Mouse (Mus musculus): ENCODE measurements around the gene Cox7b.
"Not testable (repeated sequence)": the region's sequence is repeated elsewhere in the genome, so short reads cannot be mapped to it uniquely, and the experiment has no call there.

The Cox7b gene

DNA sequence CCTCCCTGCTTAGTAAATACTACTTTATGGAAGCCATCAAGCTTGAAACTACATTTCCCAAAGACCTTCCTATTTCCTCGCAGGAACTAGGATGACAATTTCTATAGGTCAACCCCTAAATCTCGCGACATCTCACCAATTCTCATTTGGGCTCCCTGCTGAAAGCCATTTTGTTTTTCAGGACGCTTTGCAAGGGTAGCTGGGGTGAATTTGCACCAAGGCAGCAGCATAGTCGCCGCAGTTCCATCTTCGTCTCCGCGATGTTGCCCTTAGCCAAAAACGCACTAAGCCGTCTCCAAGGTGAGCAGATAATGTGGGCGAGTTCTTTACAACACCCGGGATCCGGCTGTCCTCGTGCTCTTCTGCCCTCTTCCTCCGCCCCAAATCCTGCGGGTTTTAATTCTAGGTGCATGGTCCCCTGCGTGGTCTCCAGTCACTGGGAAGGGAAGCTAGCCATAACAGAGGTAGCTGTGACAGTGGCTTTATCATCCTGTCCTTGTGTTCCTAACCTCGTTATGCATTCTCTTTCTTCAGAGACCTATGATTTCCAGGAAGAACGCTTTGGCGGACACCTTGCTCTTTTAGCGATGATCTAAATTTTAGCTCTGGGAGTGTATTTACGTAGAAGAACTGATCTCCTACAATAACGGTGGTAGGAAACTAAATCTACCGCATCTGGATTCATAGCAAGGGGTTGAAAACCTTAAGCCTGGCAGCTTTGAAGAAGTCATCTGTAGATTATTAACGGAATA is at the start of gene Cox7b:
TSS of gene Cox7b (plus strand) at position 130 of the 752 bp plus-strand sequence.
- peak; percentile 44 to 85 for DNase-seq

GRCm38 (mm10) chrX:106001605-106002004 is 13.9 kb upstream of the Cox7b start:
- DNase-seq: no peak

DNA sequence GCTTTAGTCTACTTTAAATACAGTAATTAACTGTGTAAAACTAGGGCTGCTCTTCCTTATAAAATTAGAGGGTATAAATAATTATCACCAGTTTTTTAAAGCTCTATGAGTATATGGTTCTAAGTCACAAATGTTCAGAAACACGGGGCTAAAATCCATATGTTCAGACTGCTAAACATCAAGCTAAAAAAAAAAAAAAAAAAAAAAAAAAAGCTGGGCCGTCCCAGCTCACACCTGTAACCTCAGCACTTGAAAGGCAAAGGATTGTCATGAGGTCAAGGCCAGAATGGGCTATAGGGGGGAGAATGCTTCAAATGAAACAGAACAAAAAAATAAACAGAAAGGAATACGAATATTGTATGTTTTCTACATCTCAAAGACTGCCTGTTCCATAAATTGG is 4.7 kb upstream of the Cox7b start:
- DNase-seq: no peak

DNA sequence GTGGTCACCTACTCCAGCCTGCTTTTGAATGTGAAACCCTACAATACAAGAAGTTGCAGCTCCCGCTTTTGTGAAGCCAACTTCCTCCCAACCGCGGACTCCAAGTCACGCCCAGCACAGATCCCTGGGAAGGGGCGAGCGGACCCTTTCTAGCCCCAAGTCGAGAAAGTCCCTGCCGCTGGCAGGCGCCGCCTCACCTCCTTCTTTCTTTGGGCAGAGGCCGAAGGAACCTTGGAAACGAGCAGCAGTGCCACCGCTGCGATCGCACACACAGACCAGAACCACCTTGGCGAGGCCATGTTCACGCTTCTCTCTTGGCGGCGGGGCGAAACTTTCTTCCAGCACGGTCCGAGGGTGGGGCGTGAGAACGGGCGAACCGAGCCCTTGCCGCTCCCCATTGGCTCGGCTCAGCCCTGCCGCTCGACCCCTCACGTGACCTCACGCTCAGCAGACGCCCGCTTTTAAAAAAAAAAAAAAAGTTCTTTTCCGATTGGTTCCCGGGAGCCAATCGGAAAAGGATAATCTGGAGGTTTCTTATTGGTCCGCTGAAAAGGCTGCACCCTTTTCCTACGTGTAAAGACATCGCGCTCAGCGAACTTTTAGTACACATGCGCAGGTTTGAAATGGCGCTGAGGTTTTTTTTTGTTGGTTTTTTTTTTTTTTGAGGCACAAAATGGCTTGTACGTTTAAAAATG is 3.9 kb upstream of the Cox7b start, which contains the start of gene Magt1:
TSS of gene Magt1 (minus strand) at position 442 of the 695 bp plus-strand sequence.
- DNase-seq: peak; percentile 87 to 94

DNA sequence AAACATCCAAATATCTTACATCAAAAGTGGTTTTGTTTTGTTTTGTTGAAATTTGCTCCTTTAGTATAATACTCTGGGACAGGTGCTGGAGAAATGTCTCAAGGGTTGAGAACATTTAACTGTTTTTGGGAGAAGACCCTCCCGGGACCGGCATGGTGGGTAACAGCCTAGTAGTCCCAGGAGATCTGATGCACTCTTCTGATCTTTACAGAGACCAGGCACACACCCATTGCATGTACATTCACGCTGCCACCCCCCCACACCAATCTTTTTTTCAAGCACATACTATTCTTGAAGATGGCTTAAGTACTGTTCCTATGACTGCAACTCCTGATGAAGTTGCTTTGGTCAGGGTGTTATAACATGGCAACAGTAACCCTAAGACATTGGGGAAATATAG is 2.9 kb upstream of the Cox7b start:
- DNase-seq: no peak

- DNase-seq: peak; percentile 20 to 60
Observed at GRCm38 (mm10) chrX:106013217-106013616, 2.3 kb upstream of the Cox7b start.

DNA sequence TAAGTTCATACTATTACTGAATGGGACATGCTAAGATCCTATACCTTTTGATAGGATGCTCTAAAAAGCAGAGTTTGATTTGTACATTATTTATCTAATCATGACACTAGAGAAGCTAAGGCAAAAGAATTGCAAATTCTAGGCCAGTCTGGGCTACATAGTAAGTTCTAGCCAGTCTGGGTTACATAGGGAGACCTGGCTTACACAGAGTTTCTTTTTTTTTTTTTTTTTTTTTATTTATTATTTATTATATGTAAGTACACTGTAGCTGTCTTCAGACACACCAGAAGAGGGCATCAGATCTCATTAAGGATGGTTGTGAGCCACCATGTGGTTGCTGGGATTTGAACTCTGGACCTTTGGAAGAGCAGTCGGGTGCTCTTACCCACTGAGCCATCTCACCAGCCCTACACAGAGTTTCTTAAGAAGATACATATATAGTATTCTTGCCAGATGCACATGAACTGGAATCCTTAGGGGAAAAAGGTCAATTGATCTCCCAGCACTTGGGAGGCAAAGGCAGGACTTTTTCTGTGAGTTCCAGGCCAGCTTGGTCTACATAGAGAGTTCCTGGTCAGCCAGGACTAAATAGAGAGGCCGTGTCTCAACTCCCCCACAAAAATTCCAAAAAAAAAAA is 641 bp upstream of the Cox7b start:
- not testable (repeated sequence) for DNase-seq

GRCm38 (mm10) chrX:106017102-106017501 is 1.6 kb downstream of the Cox7b start:
- DNase-seq: no peak

DNA sequence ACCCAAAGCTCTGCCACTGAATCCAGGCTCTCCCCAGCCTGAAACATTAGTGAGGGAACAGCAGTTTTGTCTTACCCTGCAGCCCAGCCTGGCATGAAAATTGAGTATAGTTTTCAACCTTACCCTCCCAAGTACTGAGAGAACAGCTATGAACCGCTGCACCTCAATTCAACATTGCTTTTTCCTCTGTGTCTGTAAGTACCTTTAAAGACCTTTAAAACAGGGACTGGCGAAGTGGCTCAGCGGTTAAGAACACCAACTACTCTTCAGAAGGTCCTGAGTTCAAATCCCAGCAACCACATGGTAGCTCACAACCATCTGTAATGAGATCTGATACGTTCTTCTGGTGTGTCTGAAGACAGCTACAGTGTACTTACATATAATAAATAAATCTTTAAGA is 2.0 kb downstream of the Cox7b start:
- no peak for DNase-seq

DNA sequence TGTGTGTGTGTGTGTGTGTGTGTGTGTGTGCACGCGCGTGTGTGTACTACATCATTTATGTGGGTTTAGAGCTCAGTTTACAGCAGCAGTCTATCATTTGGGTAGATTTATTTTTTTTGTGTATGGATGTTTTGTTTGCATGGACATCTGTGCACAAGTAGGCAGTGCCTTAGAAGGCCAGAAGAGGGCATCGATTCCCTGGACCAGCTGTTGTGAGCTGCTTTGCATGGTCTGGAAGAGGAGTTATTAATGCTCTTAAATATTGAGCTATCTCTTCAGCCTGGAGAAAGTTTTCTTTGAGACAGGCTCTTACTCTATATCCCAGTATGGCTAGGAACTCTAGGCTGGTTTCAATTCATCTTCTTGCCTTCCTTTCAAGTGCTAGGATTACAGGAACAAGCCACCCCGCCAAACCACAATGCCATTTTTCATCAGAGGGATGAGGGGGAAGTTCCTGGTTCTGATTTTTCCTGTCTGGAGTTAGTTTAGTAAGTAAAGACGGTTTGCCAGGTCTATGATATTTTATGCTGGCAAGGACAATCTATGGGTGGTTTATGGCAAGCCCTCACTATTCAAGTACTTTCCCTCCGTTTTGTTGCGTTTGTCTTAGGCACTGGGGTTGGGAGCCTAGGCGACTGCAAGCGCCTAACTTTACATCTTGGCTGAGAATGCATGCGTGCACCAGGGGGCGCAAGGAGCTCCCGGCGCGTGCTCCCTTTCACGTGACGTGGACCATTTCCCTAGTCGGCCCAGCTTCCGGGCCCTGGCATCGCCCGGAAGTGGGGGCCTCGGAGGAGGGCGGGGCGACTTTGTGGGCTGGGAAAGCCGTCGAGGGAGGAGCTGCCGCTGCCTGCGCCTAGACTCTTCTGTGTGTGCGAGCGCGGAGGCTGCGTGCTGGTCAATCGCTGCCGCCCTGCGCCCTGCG is 11.2 kb downstream of the Cox7b start, which contains the start of gene Atp7a:
TSS of gene Atp7a (plus strand) at position 859 of the 925 bp plus-strand sequence.
- peak; percentile 92 to 96 for DNase-seq

DNA sequence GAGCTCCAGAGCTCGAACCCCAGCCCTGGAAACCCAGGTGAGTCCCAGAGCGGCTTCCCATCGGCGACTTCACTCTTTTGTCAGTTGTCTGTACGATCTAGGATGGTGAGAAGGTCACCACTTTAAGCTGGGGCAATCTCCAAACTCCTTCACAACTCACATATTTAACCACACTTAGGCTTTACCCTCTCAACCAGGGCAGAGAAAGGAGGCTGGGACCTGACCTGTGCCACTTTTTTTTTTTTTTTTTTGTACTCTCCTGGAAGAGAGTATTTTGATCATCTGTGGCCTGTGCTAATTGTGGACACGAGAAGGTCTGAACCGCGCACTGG is 11.8 kb downstream of the Cox7b start:
- no peak for DNase-seq

- DNase-seq: no peak
Observed at GRCm38 (mm10) chrX:106030176-106030575, 14.7 kb downstream of the Cox7b start.

- no peak for DNase-seq
Observed at GRCm38 (mm10) chrX:106031124-106031523, 15.6 kb downstream of the Cox7b start.

- DNase-seq: no peak
Observed at GRCm38 (mm10) chrX:106035727-106036126, 20.2 kb downstream of the Cox7b start.

GRCm38 (mm10) chrX:106037185-106037752 is 21.8 kb downstream of the Cox7b start:
- peak in 1 of 2 experiments; percentile 41 for DNase-seq

DNA sequence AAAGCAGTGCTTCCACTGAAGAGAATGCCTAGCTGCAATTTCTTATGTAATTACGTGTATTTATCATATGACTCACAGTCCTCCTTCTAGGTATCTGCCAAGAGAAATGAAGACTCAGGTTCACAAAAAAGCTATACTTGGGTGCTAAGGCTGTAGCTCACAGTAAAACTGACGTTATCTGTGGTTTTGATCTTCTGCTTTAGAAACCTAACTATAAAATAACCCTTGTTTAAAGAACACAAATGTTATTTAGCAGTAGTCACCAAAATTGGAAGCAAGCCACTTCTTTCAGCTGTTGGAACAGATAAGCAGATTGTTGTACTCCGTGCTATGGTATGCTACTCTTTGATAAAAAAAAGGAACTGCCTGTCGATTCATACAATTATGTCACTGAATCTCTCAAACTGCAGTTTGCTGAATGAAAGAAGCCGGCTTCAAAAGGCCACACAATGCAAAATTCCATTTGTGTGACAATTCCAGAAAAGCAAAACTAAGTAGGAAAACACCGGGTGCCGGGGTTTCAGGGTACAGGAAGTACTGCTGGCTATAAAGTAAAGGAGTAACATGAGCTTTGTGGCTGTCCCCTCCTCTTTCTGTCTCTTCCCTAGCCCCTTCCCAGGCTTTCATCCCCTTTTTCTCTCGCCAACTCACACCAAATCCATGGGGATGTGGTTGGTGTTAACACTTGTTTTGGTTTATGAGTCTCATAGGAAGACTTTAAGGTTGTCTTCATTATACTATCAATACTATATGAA is 28.5 kb downstream of the Cox7b start:
- DNase-seq: no peak

DNA sequence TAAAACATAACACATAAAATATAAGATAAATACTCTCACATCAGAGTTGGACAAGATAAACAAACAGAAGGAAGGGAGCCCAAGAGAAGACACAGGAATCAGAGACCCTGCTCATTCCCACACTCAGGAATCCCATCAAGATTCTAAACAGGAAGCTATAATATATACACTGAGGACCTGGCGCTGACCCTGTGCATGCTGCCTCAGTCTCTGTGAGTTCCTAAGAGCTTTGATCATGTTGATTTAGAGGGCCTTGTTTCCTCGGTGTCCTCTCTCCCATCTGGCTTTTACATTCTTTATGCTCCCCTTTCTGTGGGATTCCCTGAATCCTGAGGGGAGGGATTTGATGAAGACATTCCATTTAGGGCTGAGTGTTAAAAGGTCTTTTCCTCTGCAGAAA is 30.0 kb downstream of the Cox7b start:
- peak; percentile 25 to 41 for DNase-seq

- no peak for DNase-seq
Observed at GRCm38 (mm10) chrX:106045928-106046327, 30.4 kb downstream of the Cox7b start.

DNA sequence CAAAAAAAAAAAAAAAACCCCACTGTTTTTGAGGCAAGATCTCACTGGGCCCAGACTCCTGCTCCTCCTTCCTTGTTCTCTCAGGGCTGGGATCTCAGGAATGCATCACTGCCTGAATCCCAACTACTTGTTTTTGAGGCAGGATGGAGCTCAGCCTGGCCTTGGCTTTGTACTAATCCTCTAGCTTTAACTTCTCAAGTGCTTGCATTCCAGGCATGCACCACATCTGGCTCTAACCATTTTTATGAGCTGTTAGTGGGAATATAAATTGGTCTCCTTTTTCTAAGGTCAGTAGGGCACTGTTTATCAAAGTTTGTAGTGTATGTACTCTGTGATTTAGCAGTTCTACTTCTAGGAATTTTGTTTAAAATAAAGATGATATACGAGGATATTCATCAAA is 32.7 kb downstream of the Cox7b start:
- DNase-seq: peak in 1 of 2 experiments; percentile 21

Measured in lung, postnatal 4 days (tissue).